Mouse (Mus musculus) heart, postnatal 0 days (tissue): Measurements from ENCODE around the gene Limch1. TPM values are rescaled to one million over a fixed set of nuclear protein-coding genes. Genes with fewer than 3 reads are reported as not detected.

Experiments
- ATAC-seq: fragments of 200-750 bp; cut with Nextera tagmentation; 2 replicates; pipeline ENCODE4 v1.8.0; 2017; ENCODE audit warnings: low read depth, moderate number of reproducible peaks, moderate library complexity; ENCODE audit not compliant: insufficient read depth
- DNase-seq: peaks from one replicate; pipeline ENCODE4 v3.0.0-alpha.2; 2016; ENCODE audit warnings: low spot score
- H3K27ac ChIP-seq: fragments of 300-500 bp; sonication (generic); 2 replicates; pipeline ENCODE4 v1.5.1; 2014; ENCODE audit warnings: low read depth, mild to moderate bottlenecking
- H3K27me3 ChIP-seq: fragments of 300-500 bp; sonication (generic); 2 replicates; pipeline ENCODE4 v1.6.1; 2014; ENCODE audit warnings: low read length, mixed read lengths; ENCODE audit not compliant: control insufficient read depth, insufficient read depth
- H3K36me3 ChIP-seq: fragments of 300-500 bp; sonication (generic); replicated peaks from 2 replicates; pipeline ENCODE4 v1.6.1; 2014; ENCODE audit warnings: low read length, mixed read lengths; ENCODE audit not compliant: control insufficient read depth, insufficient read depth
- H3K4me1 ChIP-seq: fragments of 300-500 bp; sonication (generic); 2 replicates; pipeline ENCODE4 v1.6.1; 2014; ENCODE audit warnings: antibody characterized with exemption; ENCODE audit not compliant: control insufficient read depth, insufficient read depth
- H3K4me2 ChIP-seq: fragments of 300-500 bp; sonication (generic); 2 replicates; pipeline ENCODE4 v1.6.1; 2014; ENCODE audit warnings: low read depth, mild to moderate bottlenecking, low read length, moderate library complexity
- H3K4me3 ChIP-seq: fragments of 300-500 bp; sonication (generic); 2 replicates; pipeline ENCODE4 v1.5.1; 2014; ENCODE audit warnings: low read depth, low read length
- H3K9ac ChIP-seq: fragments of 300-500 bp; sonication (generic); replicated peaks from 2 replicates; pipeline ENCODE4 v1.6.1; 2014; ENCODE audit warnings: low read depth, low read length, mixed read lengths
- H3K9me3 ChIP-seq: fragments of 300-500 bp; sonication (generic); replicated peaks from 2 replicates; pipeline ENCODE4 v1.6.1; 2016; ENCODE audit warnings: low read length; ENCODE audit not compliant: control insufficient read depth
- CTCF ChIP-seq: IDR thresholded peaks from 2 replicates; pipeline ENCODE4 v1.5.1; 2016; ENCODE audit warnings: antibody characterized with exemption, control low read depth, low read depth
- EP300 ChIP-seq: IDR thresholded peaks from 2 replicates; pipeline ENCODE4 v1.6.1; 2016; ENCODE audit warnings: antibody characterized with exemption, low read depth
- WGBS: fragments of 180-500 bp; shearing (Covaris S2); extraction: QIAGEN DNeasy Blood & Tissue Kit; methylation state at CpG from one replicate; pipeline ENCODE4 v1.1.7; 2014; 5-methylcytosine and 5-hydroxymethylcytosine counted together
- polyA plus RNA-seq: library from polyadenylated mRNA; unstranded; fragments of >200 nt; fragmentation: Nextera tagmentation; extraction: Ambion mirVana; gene quantifications from 2 replicates; pipeline ENCODE4 v1.2.1, GENCODE M21; 2015
- total RNA-seq: library from RNA; depleted of rRNA; stranded (reverse); fragments of >200 nt; gene quantifications from 2 replicates; pipeline ENCODE4 v1.2.3, GENCODE M21; 2014; ENCODE audit warnings: low replicate concordance

Gene Limch1
- total and polyA plus RNA-seq, 2 experiments from 2014 or later: 21.1 to 30.0 TPM

DNA sequence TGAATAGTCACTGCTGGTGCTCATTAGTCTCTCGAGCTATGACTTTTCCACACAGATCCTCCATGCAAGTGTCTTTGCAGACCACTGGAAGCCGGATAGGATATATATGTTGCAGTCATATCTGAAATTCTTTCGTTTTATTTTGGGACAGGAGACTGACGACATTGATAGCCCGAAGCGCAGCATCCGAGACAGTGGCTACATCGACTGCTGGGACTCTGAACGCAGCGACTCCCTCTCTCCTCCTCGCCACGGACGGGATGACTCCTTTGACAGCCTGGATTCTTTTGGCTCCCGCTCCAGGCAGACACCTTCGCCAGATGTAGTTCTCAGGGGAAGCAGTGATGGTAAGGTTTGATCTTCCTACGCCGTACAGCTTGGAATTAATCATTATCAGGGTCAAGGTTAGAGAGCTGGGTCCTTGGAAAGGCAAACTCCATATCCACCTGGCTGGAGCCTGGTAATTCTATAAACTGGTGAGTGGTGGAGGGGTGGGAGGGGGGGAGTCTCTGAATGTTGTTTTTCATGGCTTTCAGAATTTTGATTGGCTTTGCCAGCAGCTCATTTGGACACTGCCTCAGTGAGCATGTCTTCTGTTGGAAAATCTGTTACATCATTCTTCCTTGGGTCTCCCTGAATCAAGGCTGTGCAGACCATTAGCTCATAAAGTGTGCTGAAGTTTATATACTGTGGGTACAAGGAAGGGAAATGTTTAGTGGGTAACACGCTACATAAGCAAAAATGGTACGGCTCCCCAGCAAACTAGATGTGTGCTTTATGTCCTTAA is 223.5 kb downstream of the Limch1 start:
- H3K4me3 ChIP-seq: peak overlapping the region; percentile 25
- WGBS: 49% methylated on average over 19 of the region's 19 CpGs
- TF ChIP-seq CTCF (no peak), EP300 (no peak)
- no peak for DNase-seq
- H3K9me3 ChIP-seq: no peaks in the 10 kb centered on the region
- no peak for ATAC-seq
- H3K27ac ChIP-seq: no peak overlapping the region
- peaks cover 9% of the 10 kb centered on the region for H3K4me1 ChIP-seq
- no peak overlapping the region for H3K9ac ChIP-seq
- no peaks in the 10 kb centered on the region for H3K27me3 ChIP-seq
- H3K36me3 ChIP-seq: no peaks in the 10 kb centered on the region
- H3K4me2 ChIP-seq: peak overlapping the region; percentile 58

DNA sequence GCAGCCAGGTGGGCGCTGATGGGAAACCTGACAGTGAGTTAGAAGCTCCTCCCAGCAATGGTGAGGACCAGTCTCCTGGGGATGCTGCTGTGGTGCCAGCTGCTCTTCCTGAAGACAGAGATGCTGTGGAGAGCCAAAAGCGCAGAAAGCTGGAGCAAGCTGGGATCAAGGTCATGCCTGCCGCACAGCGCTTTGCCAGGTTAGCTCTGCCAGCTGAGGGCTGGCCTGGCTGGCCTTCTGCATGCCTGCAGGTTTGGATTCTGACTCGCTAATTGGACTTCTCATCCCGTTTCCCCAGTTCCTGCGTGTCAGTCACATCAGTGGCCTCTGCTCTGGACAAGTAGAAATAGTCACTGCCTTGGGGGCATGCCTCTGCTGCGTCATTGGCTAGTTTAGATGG is 230.0 kb downstream of the Limch1 start:
- Histone ChIP-seq H3K9ac (no peak overlapping the region), H3K4me3 (no peak overlapping the region), H3K4me2 (no peak overlapping the region), H3K27me3 (no peaks in the 10 kb centered on the region), H3K36me3 (no peaks in the 10 kb centered on the region), H3K4me1 (peaks cover 6% of the 10 kb centered on the region; the same call in 1 of the 2 replicates), H3K9me3 (no peaks in the 10 kb centered on the region), H3K27ac (no peak overlapping the region)
- 85% methylated on average over 8 of the region's 8 CpGs for WGBS
- DNase-seq (no peak), ATAC-seq (no peak)
- TF ChIP-seq EP300: no peak
- TF ChIP-seq CTCF: no peak

DNA sequence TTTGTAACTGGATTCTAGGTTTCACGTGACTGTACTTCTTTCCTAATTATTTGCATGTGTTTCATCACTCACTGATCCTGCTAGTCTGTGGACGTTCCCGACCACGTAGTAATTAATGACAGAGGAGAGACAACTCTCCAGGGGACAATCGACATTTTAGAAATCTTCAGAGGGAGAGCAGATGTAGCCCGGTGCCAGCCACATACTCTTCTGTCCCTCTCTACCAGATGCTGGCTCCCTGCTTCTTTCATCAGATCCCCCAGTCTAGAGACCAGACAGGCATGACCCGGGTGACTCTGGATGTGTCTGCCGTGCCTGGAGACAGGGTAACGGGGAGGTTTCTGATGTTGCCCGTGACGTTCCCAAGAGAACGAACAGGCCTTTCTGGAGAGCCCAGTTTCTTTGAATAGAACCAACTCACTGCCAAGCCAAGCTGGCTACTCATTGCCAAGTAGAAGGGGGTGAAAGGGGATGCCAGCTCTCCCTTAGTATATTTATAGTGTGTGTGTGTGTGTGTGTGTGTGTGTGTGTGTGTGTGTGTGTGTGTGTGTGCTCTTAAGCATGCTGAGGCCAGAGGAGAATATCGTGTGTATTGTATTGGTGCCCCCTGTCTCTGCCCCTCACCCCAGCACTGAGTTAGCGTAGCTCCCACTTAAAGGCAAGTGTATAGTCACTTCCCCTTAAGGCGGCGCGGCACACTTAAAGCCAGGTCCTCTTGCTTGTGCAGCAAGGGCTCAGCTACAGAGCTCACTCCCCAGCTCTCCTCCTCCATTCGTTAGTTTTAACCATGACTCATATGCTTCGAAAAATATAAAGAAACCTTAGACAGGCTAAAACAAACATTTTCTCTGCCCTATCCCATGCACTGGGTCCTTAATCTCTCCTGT is 233.9 kb downstream of the Limch1 start:
- DNase-seq (peak; percentile 69), ATAC-seq (peak; percentile 93)
- Histone ChIP-seq H3K9me3 (no peaks in the 10 kb centered on the region), H3K36me3 (no peaks in the 10 kb centered on the region), H3K4me3 (no peak overlapping the region), H3K27me3 (no peaks in the 10 kb centered on the region), H3K27ac (peak overlapping the region; percentile 70), H3K4me2 (peak overlapping the region; percentile 5; the same call in 1 of the 2 replicates), H3K9ac (no peak overlapping the region; the same call in 1 of the 2 replicates), H3K4me1 (peaks cover 6% of the 10 kb centered on the region; the same call in 1 of the 2 replicates)
- TF ChIP-seq CTCF (no peak), EP300 (no peak)
- 52% methylated on average over 19 of the region's 19 CpGs for WGBS

DNA sequence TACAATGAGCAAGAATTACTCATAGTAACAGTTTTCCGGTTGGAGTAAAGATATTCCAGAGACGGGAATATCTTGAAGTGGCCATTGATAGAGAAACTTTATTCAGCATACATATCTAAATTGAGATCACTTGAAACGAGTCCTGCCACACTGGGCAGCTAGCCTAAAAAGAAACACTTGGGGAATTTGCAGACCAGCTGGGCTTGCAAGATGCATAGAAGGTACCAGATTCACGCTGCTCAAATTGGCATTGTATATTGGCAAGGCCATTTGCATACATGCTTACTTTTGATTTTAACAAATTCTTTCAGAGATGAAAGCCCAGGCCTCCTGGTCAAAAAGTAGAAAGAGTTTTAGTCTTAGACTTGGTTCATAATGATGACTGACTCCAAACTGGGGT is 235.2 kb downstream of the Limch1 start:
- Histone ChIP-seq H3K4me1 (peaks cover 6% of the 10 kb centered on the region; the same call in 1 of the 2 replicates), H3K9me3 (no peaks in the 10 kb centered on the region), H3K4me3 (no peak overlapping the region), H3K9ac (no peak overlapping the region), H3K27ac (no peak overlapping the region), H3K27me3 (no peaks in the 10 kb centered on the region), H3K36me3 (no peaks in the 10 kb centered on the region), H3K4me2 (no peak overlapping the region)
- DNase-seq (no peak), ATAC-seq (no peak)
- TF ChIP-seq EP300 (no peak), CTCF (no peak)
- 52% methylated on average over 4 of the region's 4 CpGs for whole genome bisulfite sequencing

DNA sequence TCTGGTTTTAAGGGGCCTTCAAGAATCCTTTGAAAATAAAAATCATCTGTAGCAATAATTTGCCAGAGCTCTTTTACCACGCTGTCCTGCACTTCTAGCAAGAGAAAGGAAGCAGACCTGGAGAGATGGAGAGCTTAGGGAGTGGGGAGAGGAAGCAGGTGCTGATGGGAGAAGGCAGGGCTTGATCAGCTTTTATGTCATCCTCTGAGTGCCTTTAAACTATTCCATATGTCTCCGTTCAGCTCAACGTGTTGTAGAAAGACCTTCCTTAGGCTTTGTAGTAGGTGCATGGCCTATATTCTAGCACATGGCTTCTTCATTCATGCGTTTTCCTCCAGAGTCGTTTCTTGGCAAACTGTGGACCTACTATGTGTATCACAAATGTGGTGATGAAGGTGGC is 237.5 kb downstream of the Limch1 start:
- WGBS: 80% methylated on average over 5 of the region's 5 CpGs
- Histone ChIP-seq H3K27me3 (no peaks in the 10 kb centered on the region), H3K9ac (no peak overlapping the region), H3K36me3 (no peaks in the 10 kb centered on the region), H3K4me1 (peaks cover 6% of the 10 kb centered on the region; the same call in 1 of the 2 replicates), H3K4me2 (no peak overlapping the region), H3K4me3 (no peak overlapping the region), H3K27ac (no peak overlapping the region), H3K9me3 (no peaks in the 10 kb centered on the region)
- no peak for DNase-seq
- no peak for TF ChIP-seq CTCF
- ATAC-seq: no peak
